Mouse (Mus musculus) forebrain, embryonic 13.5 days (tissue): Measurements from ENCODE around the gene Gm7029. TPM values are rescaled to one million over a fixed set of nuclear protein-coding genes. Genes with fewer than 3 reads are reported as not detected.
A peak's percentile ranks its signal among the peaks of the same experiment; 100 is the strongest.

Source experiments
- ATAC-seq: fragments of 200-750 bp; cut with Nextera tagmentation; 2 replicates; pipeline ENCODE4 v1.8.0; 2017
- H3K27ac ChIP-seq: fragments of 300-500 bp; sonication (generic); 2 replicates; pipeline ENCODE4 v1.5.1; 2015; ENCODE audit warnings: inconsistent platforms, mild to moderate bottlenecking, moderate library complexity
- H3K27me3 ChIP-seq: fragments of 300-500 bp; sonication (generic); 2 replicates; pipeline ENCODE4 v1.6.1; 2015; ENCODE audit warnings: mild to moderate bottlenecking, inconsistent platforms
- H3K36me3 ChIP-seq: fragments of 300-500 bp; sonication (generic); 2 replicates; pipeline ENCODE4 v1.6.1; 2015; ENCODE audit warnings: mild to moderate bottlenecking, inconsistent platforms; ENCODE audit not compliant: poor library complexity, severe bottlenecking
- H3K4me1 ChIP-seq: fragments of 300-500 bp; sonication (generic); 2 replicates; pipeline ENCODE4 v1.6.1; 2015; ENCODE audit warnings: inconsistent platforms
- H3K4me2 ChIP-seq: fragments of 300-500 bp; sonication (generic); 2 replicates; pipeline ENCODE4 v1.6.1; 2015; ENCODE audit warnings: inconsistent platforms, mild to moderate bottlenecking, moderate library complexity
- H3K4me3 ChIP-seq: fragments of 300-500 bp; sonication (generic); 2 replicates; pipeline ENCODE4 v1.5.1; 2015; ENCODE audit warnings: mild to moderate bottlenecking, inconsistent platforms
- H3K9ac ChIP-seq: fragments of 300-500 bp; sonication (generic); 2 replicates; pipeline ENCODE4 v1.6.1; 2015; ENCODE audit warnings: mild to moderate bottlenecking, inconsistent platforms
- H3K9me3 ChIP-seq: fragments of 300-500 bp; sonication (generic); replicated peaks from 2 replicates; pipeline ENCODE4 v1.6.1; 2016; ENCODE audit warnings: inconsistent platforms
- WGBS: fragments of 180-500 bp; shearing (Covaris S2); methylation state at CpG from one replicate; pipeline ENCODE4 v1.1.7; 2015; 5-methylcytosine and 5-hydroxymethylcytosine counted together
- polyA plus RNA-seq: library from polyadenylated mRNA; unstranded; fragments of >200 nt; fragmentation: Nextera tagmentation; extraction: Ambion mirVana; gene quantifications from 2 replicates; pipeline ENCODE4 v1.2.1, GENCODE M21; 2015

Gene Gm7029
- polyA plus RNA-seq, 1 experiment from 2014 or later = not detected

- Histone ChIP-seq H3K27ac (peak within 1 kb of the TSS; percentile 84), H3K27me3 (no peaks in the 10 kb centered on the region), H3K9me3 (no peaks in the 10 kb centered on the region), H3K4me2 (peak within 1 kb of the TSS; percentile 95), H3K4me3 (peak within 1 kb of the TSS; percentile 88), H3K9ac (peak within 1 kb of the TSS; percentile 89), H3K36me3 (peaks cover 36% of the 10 kb centered on the region), H3K4me1 (peaks cover 30% of the 10 kb centered on the region)
- under 1% methylated on average over 68 of the region's 68 CpGs for WGBS
- ATAC-seq = peak; percentile 97
Observed at GRCm38 (mm10) chr17:33909077-33909868, 35.6 kb downstream of the Gm7029 start, which contains the start of gene Daxx. Gene Daxx, plus strand, starts transcription at chr17:33909414.

- Histone ChIP-seq H3K9me3 (no peaks in the 10 kb centered on the region), H3K27me3 (no peaks in the 10 kb centered on the region), H3K4me2 (peak overlapping the region; percentile 95), H3K4me3 (peak overlapping the region; percentile 88), H3K9ac (peak overlapping the region; percentile 89), H3K4me1 (peaks cover 36% of the 10 kb centered on the region), H3K36me3 (peaks cover 40% of the 10 kb centered on the region), H3K27ac (peak overlapping the region; percentile 84)
- ATAC-seq = no peak
- under 1% methylated on average over 14 of the region's 14 CpGs for WGBS
Observed at GRCm38 (mm10) chr17:33909869-33910250, 36.2 kb downstream of the Gm7029 start.

- Histone ChIP-seq H3K4me1 (peaks cover 43% of the 10 kb centered on the region), H3K27ac (no peak overlapping the region), H3K4me2 (peak overlapping the region; percentile 95), H3K27me3 (no peaks in the 10 kb centered on the region), H3K9ac (peak overlapping the region; percentile 89), H3K4me3 (peak overlapping the region; percentile 88), H3K36me3 (peaks cover 43% of the 10 kb centered on the region), H3K9me3 (no peaks in the 10 kb centered on the region)
- no peak for ATAC-seq
- 51% methylated on average over 11 of the region's 11 CpGs for WGBS
Observed at GRCm38 (mm10) chr17:33910346-33911051, 36.9 kb downstream of the Gm7029 start.

- Histone ChIP-seq H3K9ac (no peak overlapping the region), H3K4me1 (peaks cover 44% of the 10 kb centered on the region), H3K9me3 (no peaks in the 10 kb centered on the region), H3K36me3 (peaks cover 43% of the 10 kb centered on the region), H3K27ac (no peak overlapping the region), H3K4me3 (no peak overlapping the region), H3K27me3 (no peaks in the 10 kb centered on the region), H3K4me2 (no peak overlapping the region; the same call in 1 of the 2 replicates)
- WGBS = 90% methylated on average over 31 of the region's 31 CpGs
- ATAC-seq = no peak
Observed at GRCm38 (mm10) chr17:33911052-33911812, 37.6 kb downstream of the Gm7029 start.

GRCm38 (mm10) chr17:33911813-33912414 is 38.3 kb downstream of the Gm7029 start:
- ATAC-seq = no peak
- 92% methylated on average over 28 of the region's 28 CpGs for WGBS
- H3K4me1 ChIP-seq = peaks cover 50% of the 10 kb centered on the region

GRCm38 (mm10) chr17:33913264-33913663 is 39.6 kb downstream of the Gm7029 start:
- Histone ChIP-seq H3K9ac (no peak overlapping the region), H3K4me2 (no peak overlapping the region), H3K36me3 (peaks cover 55% of the 10 kb centered on the region), H3K4me3 (no peak overlapping the region), H3K4me1 (peaks cover 47% of the 10 kb centered on the region), H3K27me3 (no peaks in the 10 kb centered on the region), H3K9me3 (no peaks in the 10 kb centered on the region), H3K27ac (no peak overlapping the region)
- WGBS = 87% methylated on average over 10 of the region's 10 CpGs
- no peak for ATAC-seq

More at GRCm38 (mm10) chr17:33911813-33912414, 38.3 kb downstream of the Gm7029 start:
- H3K27me3 ChIP-seq = no peaks in the 10 kb centered on the region
- no peak overlapping the region for H3K27ac ChIP-seq
- no peak overlapping the region for H3K4me3 ChIP-seq
- no peak overlapping the region for H3K9ac ChIP-seq
- no peaks in the 10 kb centered on the region for H3K9me3 ChIP-seq
- H3K4me2 ChIP-seq = no peak overlapping the region
- H3K36me3 ChIP-seq = peaks cover 43% of the 10 kb centered on the region

- Histone ChIP-seq H3K4me1 (peaks cover 50% of the 10 kb centered on the region), H3K9ac (no peak overlapping the region), H3K27me3 (no peaks in the 10 kb centered on the region), H3K36me3 (peaks cover 56% of the 10 kb centered on the region), H3K4me3 (no peak overlapping the region), H3K9me3 (no peaks in the 10 kb centered on the region), H3K4me2 (no peak overlapping the region), H3K27ac (no peak overlapping the region)
- WGBS = 97% methylated on average over 8 of the region's 8 CpGs
- no peak for ATAC-seq
Observed at GRCm38 (mm10) chr17:33913905-33914304, 40.3 kb downstream of the Gm7029 start.

- Histone ChIP-seq H3K4me3 (peak overlapping the region; percentile 54), H3K4me1 (peaks cover 59% of the 10 kb centered on the region), H3K4me2 (peak overlapping the region; percentile 63), H3K9me3 (no peaks in the 10 kb centered on the region), H3K36me3 (peaks cover 56% of the 10 kb centered on the region), H3K9ac (0 out of 2 replicates have a peak overlapping the region, but pooled peaks have one; percentile 62), H3K27ac (peak overlapping the region; percentile 78; the same call in 1 of the 2 replicates), H3K27me3 (no peaks in the 10 kb centered on the region)
- no peak for ATAC-seq
- 62% methylated on average over 13 of the region's 13 CpGs for WGBS
Observed at GRCm38 (mm10) chr17:33914969-33915391, 41.3 kb downstream of the Gm7029 start.

- Histone ChIP-seq H3K27me3 (no peaks in the 10 kb centered on the region), H3K9ac (peak within 1 kb of the TSS; percentile 62), H3K27ac (peak within 1 kb of the TSS; percentile 78), H3K4me3 (peak within 1 kb of the TSS; percentile 54), H3K9me3 (no peaks in the 10 kb centered on the region), H3K4me2 (peak within 1 kb of the TSS; percentile 63), H3K4me1 (peaks cover 59% of the 10 kb centered on the region), H3K36me3 (peaks cover 54% of the 10 kb centered on the region)
- WGBS = 2% methylated on average over 30 of the region's 34 CpGs
- ATAC-seq = peak; percentile 91
Observed at GRCm38 (mm10) chr17:33915671-33916250, 42.1 kb downstream of the Gm7029 start, which contains the start of the genes Tapbp and Zbtb22. Gene Tapbp, plus strand, starts transcription at chr17:33915899. Gene Zbtb22, plus strand, starts transcription at chr17:33915904.

GRCm38 (mm10) chr17:33916294-33916693 is 42.7 kb downstream of the Gm7029 start:
- H3K4me3 ChIP-seq = peak overlapping the region; percentile 54
- no peaks in the 10 kb centered on the region for H3K9me3 ChIP-seq
- WGBS = 0% methylated on average over 16 of the region's 20 CpGs
- H3K4me1 ChIP-seq = peaks cover 61% of the 10 kb centered on the region
- peak; percentile 40 for ATAC-seq
- peaks cover 48% of the 10 kb centered on the region for H3K36me3 ChIP-seq
- H3K9ac ChIP-seq = peak overlapping the region; percentile 62
- peak overlapping the region; percentile 78 for H3K27ac ChIP-seq
- peak overlapping the region; percentile 63 for H3K4me2 ChIP-seq
- H3K27me3 ChIP-seq = no peaks in the 10 kb centered on the region
